Comparison of ENCODE assay signal across 23 mouse cellular contexts in genomic region chr4:31410157-31410556, GRCm38 (mm10).
"Had no signal": no experiment of that assay in that cellular context is flagged by ENCODE, and none has a peak within 500 bp of the region (broad histone marks: within the 10 kb centered on the region; RNA-seq: fewer than 3 reads in every experiment).

No protein-coding gene starts in this region.

- H3K27ac ChIP-seq: kidney, postnatal 0 days; layer of hippocampus, adult 2 months; limb, embryonic 10.5 days; limb, embryonic 13.5 days; liver, embryonic 12.5 days; liver, embryonic 15.5 days; lung, embryonic 15.5 days; midbrain, embryonic 10.5 days; stomach, postnatal 0 days had no signal

- DNase-seq: kidney, adult 2 months; kidney, postnatal 25 days; layer of hippocampus, adult 9-11 months; liver; lung, adult 18-20 months; lung, postnatal 10 days; lung, postnatal 36 days; midbrain, embryonic 14.5 days; right cerebral cortex, adult 18-20 months; right cerebral cortex, postnatal 14 days; right cerebral cortex, postnatal 4 days; thymus, adult 18-20 months; thymus, postnatal 36 days had no signal

- H3K4me1 ChIP-seq: liver, embryonic 12.5 days; liver, embryonic 15.5 days; megakaryocyte, embryonic 14.5 days had no signal

- H3K9ac ChIP-seq: limb, embryonic 13.5 days; liver, embryonic 12.5 days; liver, embryonic 15.5 days; lung, embryonic 15.5 days had no signal

- H3K4me3 ChIP-seq: layer of hippocampus, adult 2 months; limb, embryonic 10.5 days; limb, embryonic 13.5 days; liver, embryonic 12.5 days; liver, embryonic 15.5 days; lung, embryonic 15.5 days; megakaryocyte, embryonic 14.5 days; midbrain, embryonic 10.5 days had no signal

- H3K9me3 ChIP-seq: limb, embryonic 10.5 days; limb, embryonic 13.5 days; liver, embryonic 12.5 days; liver, embryonic 15.5 days; lung, embryonic 15.5 days; midbrain, embryonic 10.5 days had no signal

- H3K36me3 ChIP-seq: limb, embryonic 10.5 days; limb, embryonic 13.5 days; liver, embryonic 12.5 days; liver, embryonic 15.5 days; lung, embryonic 15.5 days; midbrain, embryonic 10.5 days had no signal

- ATAC-seq: liver, embryonic 12.5 days had no signal

- H3K4me2 ChIP-seq: limb, embryonic 13.5 days; liver, embryonic 12.5 days; liver, embryonic 15.5 days; lung, embryonic 15.5 days had no signal

- H3K27me3 ChIP-seq: limb, embryonic 13.5 days; liver, embryonic 12.5 days; liver, embryonic 15.5 days; lung, embryonic 15.5 days; megakaryocyte, embryonic 14.5 days had no signal
